Mouse (Mus musculus) hematopoietic stem cell, adult 5-6 weeks (primary cell): ENCODE measurements at regions not wholly inside any gene's neighbourhood (a gene's known extent, or its start where the extent isn't known, plus 50 kb on each side); places are given as distances from the start of the nearest gene placed in this dataset.
A peak's percentile ranks its signal among the peaks of the same experiment; 100 is the strongest.

ENCODE experiments used
- ATAC-seq, 2 experiments: fragments of 125-278 bp in 1 of 2; replicated peaks in 1 of 2; 2 replicates each; pipeline ENCODE4 v1.8.0; 2016 to 2017; ENCODE audit warnings: inconsistent platforms in 2 of 2, mild to moderate bottlenecking in 2 of 2, moderate number of reproducible peaks in 2 of 2, low read depth in 1 of 2, moderate TSS enrichment in 1 of 2; ENCODE audit not compliant: low FRiP score in 2 of 2, poor library complexity in 2 of 2, severe bottlenecking in 2 of 2, insufficient read depth in 1 of 2, low TSS enrichment in 1 of 2

DNA sequence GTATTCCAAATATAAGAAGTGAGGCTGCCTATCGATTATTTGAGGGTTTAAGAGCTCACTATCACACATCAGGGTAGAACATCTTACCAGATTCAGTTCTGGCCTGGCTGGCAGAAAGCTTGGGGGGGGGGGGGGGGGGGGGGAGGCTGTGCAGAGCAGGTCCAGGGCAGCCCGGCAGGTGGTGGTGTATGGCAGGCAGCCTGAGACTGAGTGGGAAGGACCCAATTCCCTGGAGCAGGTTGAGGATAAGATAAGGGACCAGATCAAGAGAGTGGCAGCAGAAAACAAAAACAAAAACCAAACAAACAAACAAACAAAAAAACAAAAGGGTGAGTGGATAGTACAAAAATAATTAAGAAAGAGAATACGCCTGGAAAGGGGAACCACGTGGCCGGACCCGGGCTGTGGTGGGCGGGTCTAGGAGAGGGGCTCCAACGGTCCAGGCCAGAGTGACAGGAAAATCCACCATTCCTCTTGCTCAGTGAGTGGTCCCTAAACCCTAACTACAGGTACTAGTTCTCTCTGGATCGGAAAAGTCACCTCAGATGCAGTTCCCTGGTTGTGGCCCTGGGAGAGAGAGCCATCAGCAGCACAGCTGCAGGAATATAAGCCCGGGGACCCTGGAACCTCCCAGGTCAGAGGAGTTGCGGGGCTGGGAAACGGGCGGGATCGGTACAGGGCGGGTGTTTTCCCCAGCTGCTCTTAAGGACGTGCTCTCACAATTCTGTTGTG, 73.3 kb downstream of the Vmn2r112 start:
- peak; percentile 97 to 98 for ATAC-seq
